Mouse (Mus musculus): ENCODE results near the gene Omt2b.
"Not testable (repeated sequence)": the region's sequence is repeated elsewhere in the genome, so short reads cannot be mapped to it uniquely, and the experiment has no call there.

The Omt2b gene

GRCm38 (mm10) chr9:78351504-78352220 lies 24.3 kb downstream of the Omt2b start:
- DNase-seq (ENCODE audit: low spot score) = no peak

- no peak for DNase-seq (ENCODE audit: low spot score)
Measured at GRCm38 (mm10) chr9:78354665-78355578, 27.5 kb downstream of the Omt2b start.

GRCm38 (mm10) chr9:78355611-78356010 lies 28.2 kb downstream of the Omt2b start, which contains the start of gene Gsta2:
Gene Gsta2, minus strand, starts transcription at chr9:78355788.
- DNase-seq (ENCODE audit: low spot score) = no peak

- DNase-seq (ENCODE audit: low spot score) = peak; percentile 5
Measured at GRCm38 (mm10) chr9:78358053-78358452, 30.7 kb downstream of the Omt2b start.

- no peak for DNase-seq (ENCODE audit: low spot score)
Measured at GRCm38 (mm10) chr9:78359750-78360483, 32.5 kb downstream of the Omt2b start.

GRCm38 (mm10) chr9:78360484-78360872 lies 33.1 kb downstream of the Omt2b start:
- no peak for DNase-seq (ENCODE audit: low spot score)

GRCm38 (mm10) chr9:78363374-78363773 lies 36.0 kb downstream of the Omt2b start:
- no peak for DNase-seq (ENCODE audit: low spot score)

- DNase-seq (ENCODE audit: low spot score) = no peak
Measured at GRCm38 (mm10) chr9:78364701-78365100, 37.3 kb downstream of the Omt2b start.

- DNase-seq (ENCODE audit: low spot score) = no peak
Measured at GRCm38 (mm10) chr9:78365850-78366544, 38.6 kb downstream of the Omt2b start.

GRCm38 (mm10) chr9:78367959-78368358 lies 40.6 kb downstream of the Omt2b start, which contains the start of gene Dppa5a:
Gene Dppa5a, minus strand, starts transcription at chr9:78368177.
- not testable (repeated sequence) for DNase-seq (ENCODE audit: low spot score)

- DNase-seq (ENCODE audit: low spot score) = no peak
Measured at GRCm38 (mm10) chr9:78368671-78369293, 41.4 kb downstream of the Omt2b start.

- no peak for DNase-seq (ENCODE audit: low spot score)
Measured at GRCm38 (mm10) chr9:78369349-78369748, 42.0 kb downstream of the Omt2b start.

- no peak for DNase-seq (ENCODE audit: low spot score)
Measured at GRCm38 (mm10) chr9:78369786-78370185, 42.4 kb downstream of the Omt2b start.

GRCm38 (mm10) chr9:78371441-78371840 lies 44.1 kb downstream of the Omt2b start:
- no peak for DNase-seq (ENCODE audit: low spot score)

GRCm38 (mm10) chr9:78372827-78373504 lies 45.6 kb downstream of the Omt2b start:
- DNase-seq (ENCODE audit: low spot score) = no peak

- no peak for DNase-seq (ENCODE audit: low spot score)
Measured at GRCm38 (mm10) chr9:78374397-78374796, 47.0 kb downstream of the Omt2b start.

- DNase-seq (ENCODE audit: low spot score) = no peak
Measured at GRCm38 (mm10) chr9:78374885-78375389, 47.5 kb downstream of the Omt2b start.

- no peak for DNase-seq (ENCODE audit: low spot score)
Measured at GRCm38 (mm10) chr9:78375486-78375885, 48.1 kb downstream of the Omt2b start.

- DNase-seq (ENCODE audit: low spot score) = no peak
Measured at GRCm38 (mm10) chr9:78377546-78377945, 50.2 kb downstream of the Omt2b start.

GRCm38 (mm10) chr9:78378113-78378785 lies 50.9 kb downstream of the Omt2b start, which contains the start of gene Ooep:
Gene Ooep, minus strand, starts transcription at chr9:78378725.
- no peak for DNase-seq (ENCODE audit: low spot score)
